Mouse (Mus musculus) MEL (cell line): ENCODE results near the gene Mgat5. TPM values are rescaled to one million over a fixed set of nuclear protein-coding genes. Genes with fewer than 3 reads are reported as not detected.
A peak's percentile ranks its signal among the peaks of the same experiment; 100 is the strongest.

ENCODE experiments used
- DNase-seq: peaks from one replicate; pipeline ENCODE4 v3.0.0; 2011; ENCODE audit warnings: low read depth, low spot score
- H3K27ac ChIP-seq: 2 replicates; pipeline ENCODE4 v1.5.1; 2012; ENCODE audit warnings: low read depth, mild to moderate bottlenecking, control low read depth, low read length, moderate library complexity; ENCODE audit not compliant: control insufficient read depth
- H3K27me3 ChIP-seq, 2 experiments: fragments of 150-350 bp in 1 of 2; sonication (generic) in 1 of 2; 2 replicates each; pipeline ENCODE4 v1.6.1; 2012; ENCODE audit warnings: low read length in 2 of 2, mild to moderate bottlenecking in 2 of 2, improper control_type of control experiment in 1 of 2, moderate library complexity in 1 of 2; ENCODE audit not compliant: insufficient read depth in 2 of 2, control insufficient read depth in 1 of 2
- H3K36me3 ChIP-seq, 2 experiments: 2 replicates each; pipeline ENCODE4 v1.6.1; 2012 to 2014; ENCODE audit warnings: low read length in 2 of 2, improper control_type of control experiment in 1 of 2, inconsistent platforms in 1 of 2, mild to moderate bottlenecking in 1 of 2; ENCODE audit not compliant: insufficient read depth in 2 of 2, control insufficient read depth in 1 of 2
- H3K4me1 ChIP-seq, 2 experiments: fragments of 150-350 bp in 1 of 2; sonication (generic) in 1 of 2; 2 replicates each; pipeline ENCODE4 v1.6.1; 2012; ENCODE audit warnings: low read length in 2 of 2, improper control_type of control experiment in 1 of 2, mild to moderate bottlenecking in 1 of 2; ENCODE audit not compliant: insufficient read depth in 2 of 2, control insufficient read depth in 1 of 2
- H3K4me3 ChIP-seq, 2 experiments: fragments of 150-350 bp in 1 of 2; sonication (generic) in 1 of 2; 2 replicates each; pipeline ENCODE4 v1.5.1; 2012; ENCODE audit warnings: low read depth in 2 of 2, low read length in 2 of 2, mild to moderate bottlenecking in 2 of 2, moderate library complexity in 2 of 2, control low read depth in 1 of 2, improper control_type of control experiment in 1 of 2; ENCODE audit not compliant: control insufficient read depth in 1 of 2, insufficient read depth in 1 of 2
- H3K79me2 ChIP-seq: 2 replicates; pipeline ENCODE4 v1.6.1; 2012; ENCODE audit warnings: mild to moderate bottlenecking, low read length, moderate library complexity; ENCODE audit not compliant: control insufficient read depth, poor library complexity, insufficient read depth
- H3K9ac ChIP-seq: 2 replicates; pipeline ENCODE4 v1.6.1; 2012; ENCODE audit warnings: low read depth, mild to moderate bottlenecking, control low read depth, low read length, moderate library complexity; ENCODE audit not compliant: control insufficient read depth, poor library complexity, severe bottlenecking
- H3K9me3 ChIP-seq: fragments of 150-350 bp; sonication (generic); replicated peaks from 2 replicates; pipeline ENCODE4 v1.6.1; 2012; ENCODE audit warnings: mild to moderate bottlenecking, low read length, improper control_type of control experiment, moderate library complexity; ENCODE audit not compliant: insufficient read depth
- BHLHE40 ChIP-seq: IDR thresholded peaks from 2 replicates; pipeline ENCODE4 v1.6.1; 2012; ENCODE audit warnings: low read depth, mild to moderate bottlenecking, inconsistent platforms, low read length, improper control_type of control experiment, borderline replicate concordance
- CHD1 ChIP-seq: IDR thresholded peaks from 2 replicates; pipeline ENCODE4 v1.6.1; 2012; ENCODE audit warnings: low read depth, mild to moderate bottlenecking, inconsistent platforms, low read length, improper control_type of control experiment
- CTCF ChIP-seq, 3 experiments: IDR thresholded peaks in 2 of 3; conservative IDR thresholded peaks in 1 of 3; 2 replicates each; pipeline ENCODE4 v1.5.1; 2011 to 2012; ENCODE audit warnings: low read length in 3 of 3, low read depth in 2 of 3, mild to moderate bottlenecking in 2 of 3, improper control_type of control experiment in 1 of 3, inconsistent platforms in 1 of 3, mixed read lengths in 1 of 3, moderate library complexity in 1 of 3; ENCODE audit not compliant: control insufficient read depth in 1 of 3, insufficient read depth in 1 of 3, poor library complexity in 1 of 3, severe bottlenecking in 1 of 3
- ETS1 ChIP-seq: IDR thresholded peaks from 2 replicates; pipeline ENCODE4 v1.6.1; 2012; ENCODE audit warnings: low read depth, mild to moderate bottlenecking, inconsistent platforms, low read length, improper control_type of control experiment, moderate library complexity
- GABPA ChIP-seq: IDR thresholded peaks from 2 replicates; pipeline ENCODE4 v1.6.1; 2012; ENCODE audit warnings: low read depth, mild to moderate bottlenecking, inconsistent platforms, low read length, improper control_type of control experiment, moderate library complexity
- MAFK ChIP-seq: IDR thresholded peaks from 2 replicates; pipeline ENCODE4 v1.6.1; 2011; ENCODE audit warnings: low read depth, mild to moderate bottlenecking, low read length, improper control_type of control experiment, borderline replicate concordance
- MYC ChIP-seq: IDR thresholded peaks from 2 replicates; pipeline ENCODE4 v1.6.1; 2011; ENCODE audit warnings: low read depth, mild to moderate bottlenecking, low read length, improper control_type of control experiment, moderate library complexity
- POLR2A ChIP-seq, 2 experiments: IDR thresholded peaks; 2 replicates each; pipeline ENCODE4 v1.6.1; 2011 to 2012; ENCODE audit warnings: low read length in 2 of 2, mild to moderate bottlenecking in 2 of 2, control low read depth in 1 of 2, improper control_type of control experiment in 1 of 2, low read depth in 1 of 2, moderate library complexity in 1 of 2; ENCODE audit not compliant: control insufficient read depth in 1 of 2, insufficient read depth in 1 of 2, poor library complexity in 1 of 2
- POLR2AphosphoS5 ChIP-seq: IDR thresholded peaks from 2 replicates; pipeline ENCODE4 v1.6.1; 2012; ENCODE audit warnings: low read depth, borderline replicate concordance, mild to moderate bottlenecking, inconsistent platforms, low read length, moderate library complexity, mixed read lengths
- RAD21 ChIP-seq: IDR thresholded peaks from 2 replicates; pipeline ENCODE4 v1.6.1; 2011; ENCODE audit warnings: mild to moderate bottlenecking, low read depth, low read length, improper control_type of control experiment
- RCOR1 ChIP-seq: IDR thresholded peaks from 2 replicates; pipeline ENCODE4 v1.6.1; 2012; ENCODE audit warnings: low read depth, mild to moderate bottlenecking, inconsistent platforms, low read length, improper control_type of control experiment
- SMC3 ChIP-seq: IDR thresholded peaks from 2 replicates; pipeline ENCODE4 v1.6.1; 2011; ENCODE audit warnings: low read depth, low read length, improper control_type of control experiment
- UBTF ChIP-seq: IDR thresholded peaks from 2 replicates; pipeline ENCODE4 v1.6.1; 2012; ENCODE audit warnings: low read depth, mild to moderate bottlenecking, inconsistent platforms, low read length, improper control_type of control experiment, moderate library complexity, borderline replicate concordance; ENCODE audit not compliant: insufficient read depth
- USF1 ChIP-seq: IDR thresholded peaks from 2 replicates; pipeline ENCODE4 v1.6.1; 2014; ENCODE audit warnings: low read depth, mild to moderate bottlenecking, inconsistent platforms, low read length, improper control_type of control experiment, moderate library complexity
- ZC3H11A ChIP-seq: IDR thresholded peaks from 2 replicates; pipeline ENCODE4 v1.6.1; 2012; ENCODE audit warnings: low read depth, mild to moderate bottlenecking, inconsistent platforms, low read length, improper control_type of control experiment
- ZKSCAN1 ChIP-seq: IDR thresholded peaks from 2 replicates; pipeline ENCODE4 v1.6.1; 2012; ENCODE audit warnings: low read depth, mild to moderate bottlenecking, inconsistent platforms, low read length, improper control_type of control experiment, moderate library complexity
- ZMIZ1 ChIP-seq: IDR thresholded peaks from 2 replicates; pipeline ENCODE4 v1.6.1; 2012; ENCODE audit warnings: low read depth, mild to moderate bottlenecking, inconsistent platforms, low read length, improper control_type of control experiment, moderate library complexity
- polyA plus RNA-seq, 2 experiments: library from polyadenylated mRNA; stranded (reverse) in 1 of 2; unstranded in 1 of 2; fragments of >175 nt in 1 of 2; fragments of >200 nt in 1 of 2; gene quantifications; 2 replicates each; pipeline versions ENCODE4 v1.2.1 to v1.2.4; 2012; ENCODE audit warnings: low replicate concordance in 2 of 2, low read depth in 1 of 2; ENCODE audit not compliant: insufficient read length in 2 of 2, insufficient read depth in 1 of 2, missing spikeins in 1 of 2
- total RNA-seq: library from RNA; depleted of rRNA; stranded (reverse); fragments of 300-350 nt; gene quantifications from 2 replicates; pipeline ENCODE4 v1.2.3, GENCODE M21; 2012

Mgat5 gene
- total and polyA plus RNA-seq, 3 experiments, result 6.9 to 9.5 TPM; not detected in 1

GRCm38 (mm10) chr1:127229011-127229410 is 24.2 kb downstream of the Mgat5 start:
- H3K27me3 ChIP-seq, result no peaks in the 10 kb centered on the region
- no peaks in the 10 kb centered on the region for H3K9me3 ChIP-seq
- H3K36me3 ChIP-seq, result peaks cover 0 to 17% of the 10 kb centered on the region in 2 experiments; a peak in 2 of 4 replicates
- no peak overlapping the region for H3K4me3 ChIP-seq
- no peak overlapping the region for H3K27ac ChIP-seq
- no peak for TF ChIP-seq SMC3
- TF ChIP-seq ETS1, result no peak
- no peak for TF ChIP-seq GABPA
- no peak for TF ChIP-seq BHLHE40
- no peak for TF ChIP-seq MAFK
- no peak for TF ChIP-seq MYC
- no peak for TF ChIP-seq ZKSCAN1
- TF ChIP-seq CHD1, result no peak
- no peak for TF ChIP-seq RAD21
- no peak for TF ChIP-seq ZMIZ1
- no peak for TF ChIP-seq CTCF (IDR thresholded peaks at IDR 0.05 in 2 of 3, conservative IDR thresholded peaks at IDR 0.05 in 1 of 3; ENCODE audit: control insufficient read depth in 1 of 3, insufficient read depth in 1 of 3, low read depth in 2 of 3, low read length in 3 of 3, poor library complexity in 1 of 3, severe bottlenecking in 1 of 3)
- peaks cover 9 to 17% of the 10 kb centered on the region in 2 experiments for H3K4me1 ChIP-seq
- DNase-seq, result no peak
- H3K79me2 ChIP-seq, result peaks cover 1% of the 10 kb centered on the region; the same call in 1 of the 2 replicates
- no peak overlapping the region for H3K9ac ChIP-seq

GRCm38 (mm10) chr1:127230468-127230867 is 25.7 kb downstream of the Mgat5 start:
- Histone ChIP-seq H3K4me1 (peaks cover 9 to 17% of the 10 kb centered on the region in 2 experiments), H3K4me3 (no peak overlapping the region), H3K36me3 (peaks cover 0 to 17% of the 10 kb centered on the region in 2 experiments; a peak in 2 of 4 replicates), H3K9ac (no peak overlapping the region), H3K9me3 (no peaks in the 10 kb centered on the region), H3K27me3 (no peaks in the 10 kb centered on the region), H3K79me2 (peaks cover 1% of the 10 kb centered on the region; the same call in 1 of the 2 replicates), H3K27ac (no peak overlapping the region)
- peak; percentile 25 for DNase-seq
- TF ChIP-seq CTCF (IDR thresholded peaks at IDR 0.05 in 2 of 3, conservative IDR thresholded peaks at IDR 0.05 in 1 of 3; ENCODE audit: control insufficient read depth in 1 of 3, insufficient read depth in 1 of 3, low read depth in 2 of 3, low read length in 3 of 3, poor library complexity in 1 of 3, severe bottlenecking in 1 of 3), result no peak
- no peak for TF ChIP-seq ZKSCAN1
- no peak for TF ChIP-seq POLR2A (IDR thresholded peaks at IDR 0.05; ENCODE audit: control insufficient read depth in 1 of 2, insufficient read depth in 1 of 2, low read depth in 1 of 2, low read length in 2 of 2, poor library complexity in 1 of 2)
- TF ChIP-seq RCOR1, result no peak
- no peak for TF ChIP-seq BHLHE40
- no peak for TF ChIP-seq POLR2AphosphoS5
- no peak for TF ChIP-seq USF1
- TF ChIP-seq ZC3H11A, result no peak
- no peak for TF ChIP-seq UBTF
